Mouse (Mus musculus) MEL (cell line): Measurements from ENCODE around the gene Dusp11. TPM values are rescaled to one million over a fixed set of nuclear protein-coding genes. Genes with fewer than 3 reads are reported as not detected.
"Not testable (repeated sequence)": the region's sequence is repeated elsewhere in the genome, so short reads cannot be mapped to it uniquely, and the experiment has no call there.

ENCODE experiments used
- DNase-seq: peaks from one replicate; pipeline ENCODE4 v3.0.0; 2011; ENCODE audit warnings: low read depth, low spot score
- H3K27ac ChIP-seq: 2 replicates; pipeline ENCODE4 v1.5.1; 2012; ENCODE audit warnings: low read depth, mild to moderate bottlenecking, control low read depth, low read length, moderate library complexity; ENCODE audit not compliant: control insufficient read depth
- H3K27me3 ChIP-seq, 2 experiments: fragments of 150-350 bp in 1 of 2; sonication (generic) in 1 of 2; 2 replicates each; pipeline ENCODE4 v1.6.1; 2012; ENCODE audit warnings: low read length in 2 of 2, mild to moderate bottlenecking in 2 of 2, improper control_type of control experiment in 1 of 2, moderate library complexity in 1 of 2; ENCODE audit not compliant: insufficient read depth in 2 of 2, control insufficient read depth in 1 of 2
- H3K36me3 ChIP-seq, 2 experiments: 2 replicates each; pipeline ENCODE4 v1.6.1; 2012 to 2014; ENCODE audit warnings: low read length in 2 of 2, improper control_type of control experiment in 1 of 2, inconsistent platforms in 1 of 2, mild to moderate bottlenecking in 1 of 2; ENCODE audit not compliant: insufficient read depth in 2 of 2, control insufficient read depth in 1 of 2
- H3K4me1 ChIP-seq, 2 experiments: fragments of 150-350 bp in 1 of 2; sonication (generic) in 1 of 2; 2 replicates each; pipeline ENCODE4 v1.6.1; 2012; ENCODE audit warnings: low read length in 2 of 2, improper control_type of control experiment in 1 of 2, mild to moderate bottlenecking in 1 of 2; ENCODE audit not compliant: insufficient read depth in 2 of 2, control insufficient read depth in 1 of 2
- H3K4me3 ChIP-seq, 2 experiments: fragments of 150-350 bp in 1 of 2; sonication (generic) in 1 of 2; 2 replicates each; pipeline ENCODE4 v1.5.1; 2012; ENCODE audit warnings: low read depth in 2 of 2, low read length in 2 of 2, mild to moderate bottlenecking in 2 of 2, moderate library complexity in 2 of 2, control low read depth in 1 of 2, improper control_type of control experiment in 1 of 2; ENCODE audit not compliant: control insufficient read depth in 1 of 2, insufficient read depth in 1 of 2
- H3K79me2 ChIP-seq: 2 replicates; pipeline ENCODE4 v1.6.1; 2012; ENCODE audit warnings: mild to moderate bottlenecking, low read length, moderate library complexity; ENCODE audit not compliant: control insufficient read depth, poor library complexity, insufficient read depth
- H3K9ac ChIP-seq: 2 replicates; pipeline ENCODE4 v1.6.1; 2012; ENCODE audit warnings: low read depth, mild to moderate bottlenecking, control low read depth, low read length, moderate library complexity; ENCODE audit not compliant: control insufficient read depth, poor library complexity, severe bottlenecking
- H3K9me3 ChIP-seq: fragments of 150-350 bp; sonication (generic); replicated peaks from 2 replicates; pipeline ENCODE4 v1.6.1; 2012; ENCODE audit warnings: mild to moderate bottlenecking, low read length, improper control_type of control experiment, moderate library complexity; ENCODE audit not compliant: insufficient read depth
- BHLHE40 ChIP-seq: IDR thresholded peaks from 2 replicates; pipeline ENCODE4 v1.6.1; 2012; ENCODE audit warnings: low read depth, mild to moderate bottlenecking, inconsistent platforms, low read length, improper control_type of control experiment, borderline replicate concordance
- CTCF ChIP-seq, 3 experiments: IDR thresholded peaks in 2 of 3; conservative IDR thresholded peaks in 1 of 3; 2 replicates each; pipeline ENCODE4 v1.5.1; 2011 to 2012; ENCODE audit warnings: low read length in 3 of 3, low read depth in 2 of 3, mild to moderate bottlenecking in 2 of 3, improper control_type of control experiment in 1 of 3, inconsistent platforms in 1 of 3, mixed read lengths in 1 of 3, moderate library complexity in 1 of 3; ENCODE audit not compliant: control insufficient read depth in 1 of 3, insufficient read depth in 1 of 3, poor library complexity in 1 of 3, severe bottlenecking in 1 of 3
- ELF1 ChIP-seq: IDR thresholded peaks from 2 replicates; pipeline ENCODE4 v1.6.1; 2014; ENCODE audit warnings: low read depth, mild to moderate bottlenecking, inconsistent platforms, low read length, improper control_type of control experiment, moderate library complexity
- EP300 ChIP-seq, 2 experiments: IDR thresholded peaks; 2 replicates each; pipeline ENCODE4 v1.6.1; 2011; ENCODE audit warnings: improper control_type of control experiment in 2 of 2, low read length in 2 of 2, low read depth in 1 of 2, mild to moderate bottlenecking in 1 of 2
- ETS1 ChIP-seq: IDR thresholded peaks from 2 replicates; pipeline ENCODE4 v1.6.1; 2012; ENCODE audit warnings: low read depth, mild to moderate bottlenecking, inconsistent platforms, low read length, improper control_type of control experiment, moderate library complexity
- HCFC1 ChIP-seq: IDR thresholded peaks from 2 replicates; pipeline ENCODE4 v1.6.1; 2012; ENCODE audit warnings: low read depth, mild to moderate bottlenecking, inconsistent platforms, low read length, improper control_type of control experiment, moderate library complexity
- KAT2A ChIP-seq: conservative IDR thresholded peaks from 2 replicates; pipeline ENCODE4 v1.6.1; 2012; ENCODE audit warnings: low read depth, low read length, improper control_type of control experiment, inconsistent platforms
- MAZ ChIP-seq: IDR thresholded peaks from 2 replicates; pipeline ENCODE4 v1.6.1; 2012; ENCODE audit warnings: low read depth, mild to moderate bottlenecking, inconsistent platforms, low read length, improper control_type of control experiment
- MXI1 ChIP-seq: IDR thresholded peaks from 2 replicates; pipeline ENCODE4 v1.6.1; 2011; ENCODE audit warnings: mild to moderate bottlenecking, low read depth, low read length, improper control_type of control experiment
- MYC ChIP-seq: IDR thresholded peaks from 2 replicates; pipeline ENCODE4 v1.6.1; 2011; ENCODE audit warnings: low read depth, mild to moderate bottlenecking, low read length, improper control_type of control experiment, moderate library complexity
- NELFE ChIP-seq: IDR thresholded peaks from 2 replicates; pipeline ENCODE4 v1.6.1; 2011; ENCODE audit warnings: low read depth, low read length, improper control_type of control experiment
- POLR2A ChIP-seq, 2 experiments: IDR thresholded peaks; 2 replicates each; pipeline ENCODE4 v1.6.1; 2011 to 2012; ENCODE audit warnings: low read length in 2 of 2, mild to moderate bottlenecking in 2 of 2, control low read depth in 1 of 2, improper control_type of control experiment in 1 of 2, low read depth in 1 of 2, moderate library complexity in 1 of 2; ENCODE audit not compliant: control insufficient read depth in 1 of 2, insufficient read depth in 1 of 2, poor library complexity in 1 of 2
- POLR2AphosphoS2 ChIP-seq: IDR thresholded peaks from 2 replicates; pipeline ENCODE4 v1.6.1; 2011; ENCODE audit warnings: low read length, improper control_type of control experiment
- SIN3A ChIP-seq: IDR thresholded peaks from 2 replicates; pipeline ENCODE4 v1.6.1; 2012; ENCODE audit warnings: low read length, improper control_type of control experiment, inconsistent platforms
- SMC3 ChIP-seq: IDR thresholded peaks from 2 replicates; pipeline ENCODE4 v1.6.1; 2011; ENCODE audit warnings: low read depth, low read length, improper control_type of control experiment
- TBP ChIP-seq: IDR thresholded peaks from 2 replicates; pipeline ENCODE4 v1.8.0; 2011; ENCODE audit warnings: low read depth, low read length, improper control_type of control experiment
- TCF12 ChIP-seq: IDR thresholded peaks from 2 replicates; pipeline ENCODE4 v1.6.1; 2014; ENCODE audit warnings: low read depth, mild to moderate bottlenecking, inconsistent platforms, low read length, improper control_type of control experiment, moderate library complexity
- UBTF ChIP-seq: IDR thresholded peaks from 2 replicates; pipeline ENCODE4 v1.6.1; 2012; ENCODE audit warnings: low read depth, mild to moderate bottlenecking, inconsistent platforms, low read length, improper control_type of control experiment, moderate library complexity, borderline replicate concordance; ENCODE audit not compliant: insufficient read depth
- ZC3H11A ChIP-seq: IDR thresholded peaks from 2 replicates; pipeline ENCODE4 v1.6.1; 2012; ENCODE audit warnings: low read depth, mild to moderate bottlenecking, inconsistent platforms, low read length, improper control_type of control experiment
- polyA plus RNA-seq, 2 experiments: library from polyadenylated mRNA; stranded (reverse) in 1 of 2; unstranded in 1 of 2; fragments of >175 nt in 1 of 2; fragments of >200 nt in 1 of 2; gene quantifications; 2 replicates each; pipeline versions ENCODE4 v1.2.1 to v1.2.4; 2012; ENCODE audit warnings: low replicate concordance in 2 of 2, low read depth in 1 of 2; ENCODE audit not compliant: insufficient read length in 2 of 2, insufficient read depth in 1 of 2, missing spikeins in 1 of 2
- total RNA-seq: library from RNA; depleted of rRNA; stranded (reverse); fragments of 300-350 nt; gene quantifications from 2 replicates; pipeline ENCODE4 v1.2.3, GENCODE M21; 2012

Gene Dusp11
- total and polyA plus RNA-seq, 3 experiments = 22.4 to 42.3 (median 33.2) TPM

- Histone ChIP-seq H3K79me2 (no peaks in the 10 kb centered on the region; the same call in 1 of the 2 replicates), H3K27me3 (no peaks in the 10 kb centered on the region), H3K27ac (no peak overlapping the region), H3K36me3 (peaks cover 4 to 7% of the 10 kb centered on the region in 2 experiments), H3K9ac (no peak overlapping the region), H3K9me3 (no peaks in the 10 kb centered on the region), H3K4me1 (peaks cover 3 to 7% of the 10 kb centered on the region in 2 experiments; a peak in 3 of 4 replicates), H3K4me3 (no peak overlapping the region)
- DNase-seq = no peak
- TF ChIP-seq MAZ (no peak), ZC3H11A (no peak), POLR2AphosphoS2 (no peak)
Observed at GRCm38 (mm10) chr6:85938701-85939100, 22.8 kb downstream of the Dusp11 start.

GRCm38 (mm10) chr6:85936508-85937465, 24.7 kb downstream of the Dusp11 start:
- not testable (repeated sequence) for H3K4me1 ChIP-seq, H3K79me2 ChIP-seq, H3K9me3 ChIP-seq, H3K36me3 ChIP-seq, H3K27me3 ChIP-seq
- Histone ChIP-seq H3K27ac (peak overlapping the region; percentile 85), H3K4me3 (peak overlapping the region; percentile 71 to 73), H3K9ac (peak overlapping the region; percentile 78)
- 0 out of 2 replicates have a peak, but pooled peaks have one; percentile 46 for TF ChIP-seq UBTF
- TF ChIP-seq MXI1 = peak; percentile 56
- peak; percentile 42 to 81; a peak in 3 of 4 replicates for TF ChIP-seq POLR2A (IDR thresholded peaks at IDR 0.05; ENCODE audit: control insufficient read depth in 1 of 2, insufficient read depth in 1 of 2, low read depth in 1 of 2, low read length in 2 of 2, poor library complexity in 1 of 2)
- TF ChIP-seq CTCF (IDR thresholded peaks at IDR 0.05 in 2 of 3, conservative IDR thresholded peaks at IDR 0.05 in 1 of 3; ENCODE audit: control insufficient read depth in 1 of 3, insufficient read depth in 1 of 3, low read depth in 2 of 3, low read length in 3 of 3, poor library complexity in 1 of 3, severe bottlenecking in 1 of 3) = peak in 2 of 3 experiments; percentile 37 to 44; a peak in 5 of 6 replicates
- 0 out of 4 replicates have a peak, but pooled peaks of 1 of the 2 experiments have one; percentile 9 for TF ChIP-seq EP300 (IDR thresholded peaks at IDR 0.05; ENCODE audit: low read depth in 1 of 2, low read length in 2 of 2)
- peak; percentile 75; the same call in 1 of the 2 replicates for TF ChIP-seq POLR2AphosphoS2
- TF ChIP-seq KAT2A = peak; percentile 52
- 0 out of 2 replicates have a peak, but pooled peaks have one; percentile 41 for TF ChIP-seq ELF1
- peak; percentile 57 for TF ChIP-seq SIN3A
- TF ChIP-seq MYC = peak; percentile 56; the same call in 1 of the 2 replicates
- peak; percentile 85 for TF ChIP-seq HCFC1
- TF ChIP-seq ETS1 = peak; percentile 16
- TF ChIP-seq NELFE = peak; percentile 72
- peak; percentile 5; the same call in 1 of the 2 replicates for TF ChIP-seq SMC3
- TF ChIP-seq TCF12 = peak; percentile 9; the same call in 1 of the 2 replicates
- TF ChIP-seq TBP = peak; percentile 72; the same call in 1 of the 2 replicates
- 0 out of 2 replicates have a peak, but pooled peaks have one; percentile 11 for TF ChIP-seq BHLHE40
- peak; percentile 91 for DNase-seq
